Comparison of ENCODE assay signal across 9 mouse cellular contexts in the genomic region with DNA sequence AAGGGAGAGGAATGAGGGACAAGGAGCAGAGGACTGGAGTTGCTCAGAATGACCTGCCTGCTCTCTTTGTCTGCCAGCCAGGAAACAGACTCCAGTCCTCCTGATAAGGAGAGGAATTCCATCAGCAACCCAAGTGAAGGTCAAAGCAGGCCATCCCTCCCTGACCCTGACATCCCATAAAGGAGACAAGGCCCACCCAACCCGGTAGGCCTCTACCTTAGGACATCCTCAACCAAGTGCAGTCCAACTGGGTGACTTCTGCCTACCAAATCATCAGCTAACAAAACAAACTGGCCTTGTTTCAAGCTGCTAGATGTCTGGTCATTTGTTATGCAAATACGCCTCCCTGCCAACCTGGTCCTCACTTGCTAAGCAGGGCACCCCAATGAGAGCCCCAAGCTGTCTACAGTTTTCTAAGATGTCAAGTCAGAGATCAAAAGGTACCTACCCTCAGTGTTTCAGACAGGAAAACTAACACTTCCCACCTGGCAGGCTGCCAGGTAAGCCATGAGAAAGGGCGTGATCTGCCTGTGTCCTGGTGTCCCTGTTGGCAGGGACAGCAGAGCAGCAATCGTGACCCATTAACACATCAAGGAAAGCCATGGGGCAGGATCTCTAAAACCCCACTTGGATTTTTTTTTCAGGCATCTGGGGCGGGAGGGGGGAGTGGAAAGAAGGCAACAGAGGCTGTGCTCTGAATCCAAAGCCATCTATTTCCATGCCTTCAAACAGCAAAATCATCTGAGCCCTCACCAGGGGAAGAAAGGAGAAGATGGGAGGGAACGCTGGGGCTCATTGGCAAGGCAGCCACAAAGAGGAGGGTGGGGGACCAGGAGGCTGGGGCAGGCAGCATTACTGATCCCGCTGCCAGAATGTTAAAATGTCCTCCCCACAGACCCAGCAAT.
DNase-seq lines count a peak whose midpoint lies in the region; ATAC-seq and TF ChIP-seq lines count a peak whose summit lies in the region.
"Had no signal": no experiment of that assay in that cellular context is flagged by ENCODE, and none has a peak within 500 bp of the region (broad histone marks: within the 10 kb centered on the region; RNA-seq: fewer than 3 reads in every experiment).

No protein-coding gene starts in this region.

- no peak for TF ChIP-seq POLR2A in brain, embryonic 14.5 days (IDR thresholded peaks at IDR 0.05; ENCODE audit: borderline replicate concordance, extremely low read depth, insufficient read depth, insufficient read length, poor library complexity, severe bottlenecking)

- H3K36me3 ChIP-seq in heart, embryonic 11.5 days (ENCODE audit: control insufficient read depth, insufficient read depth, low read length): no peaks in the 10 kb centered on the region

- no peak overlapping the region for H3K4me3 ChIP-seq in heart, embryonic 11.5 days (ENCODE audit: low read depth, low read length)
- H3K4me3 ChIP-seq: erythroblast, embryonic 14.5 days had no signal

- peak; percentile 14 for DNase-seq in embryo, embryonic 10 days (ENCODE audit: low spot score)
- DNase-seq in embryo, embryonic 9.5 days (ENCODE audit: extremely low spot score): no peak
- peak; percentile 81 for DNase-seq in brain, embryonic 14.5 days (ENCODE audit: low read depth)
- peak; percentile 59 for DNase-seq in kidney, postnatal 14 days
- no peak for DNase-seq in layer of hippocampus, adult 8-10 months (ENCODE audit: low spot score in 2 of 2)
- no peak for DNase-seq in layer of hippocampus, adult 18-20 months (ENCODE audit: low spot score in 2 of 2)
- DNase-seq in right cerebral cortex, postnatal 25 days: no peak

- peak overlapping the region; percentile 59 for H3K27ac ChIP-seq in heart, embryonic 11.5 days (ENCODE audit: low read depth, low read length)

- no peaks in the 10 kb centered on the region for H3K27me3 ChIP-seq in heart, embryonic 11.5 days (ENCODE audit: control insufficient read depth, insufficient read depth, low read length)

- no peaks in the 10 kb centered on the region for H3K9me3 ChIP-seq in heart, embryonic 11.5 days (replicated peaks; ENCODE audit: control insufficient read depth, low read length)

- 17% methylated on average over 7 of the region's 7 CpGs for WGBS in heart, embryonic 11.5 days (ENCODE audit: insufficient replicate concordance)

- TF ChIP-seq CTCF in brain, embryonic 14.5 days (IDR thresholded peaks at IDR 0.05; ENCODE audit: borderline replicate concordance, extremely low read depth, insufficient read depth, insufficient read length): no peak

- peaks cover 18% of the 10 kb centered on the region for H3K4me1 ChIP-seq in heart, embryonic 11.5 days (ENCODE audit: control insufficient read depth, insufficient read depth, low read length)

- peak; percentile 70 for ATAC-seq in heart, embryonic 11.5 days (replicated peaks; ENCODE audit: insufficient number of reproducible peaks, low FRiP score, low TSS enrichment)

- H3K4me2 ChIP-seq in heart, embryonic 11.5 days: no peak overlapping the region

- no peak overlapping the region for H3K9ac ChIP-seq in heart, embryonic 11.5 days (ENCODE audit: low read depth, low read length)

Comparison
In these comparisons a context has a peak if more than half of its experiments do, and no peak if none do; other contexts are left out.
1. DNase-seq: peak in embryo, embryonic 10 days (single experiment), brain, embryonic 14.5 days (single experiment) and kidney, postnatal 14 days (single experiment); none in embryo, embryonic 9.5 days (single experiment), layer of hippocampus, adult 8-10 months (0 of 2), layer of hippocampus, adult 18-20 months (0 of 2) and right cerebral cortex, postnatal 25 days (single experiment).